Mouse (Mus musculus): ENCODE results near the gene Tbxas1.

Tbxas1 gene

GRCm38 (mm10) chr6:38859819-38860218, 15.4 kb upstream of the Tbxas1 start:
- no peak for DNase-seq

- DNase-seq: no peak
These were observed 14.9 kb upstream of the Tbxas1 start for GRCm38 (mm10) chr6:38860301-38860700.

- DNase-seq: no peak
These were observed 11.6 kb upstream of the Tbxas1 start for GRCm38 (mm10) chr6:38863595-38863994.

- DNase-seq: no peak
These were observed 9.4 kb upstream of the Tbxas1 start for GRCm38 (mm10) chr6:38865805-38866204.

GRCm38 (mm10) chr6:38866357-38866756, 8.8 kb upstream of the Tbxas1 start:
- DNase-seq: no peak

- DNase-seq: no peak
These were observed 8.4 kb upstream of the Tbxas1 start for GRCm38 (mm10) chr6:38866761-38867160.

GRCm38 (mm10) chr6:38867291-38867690, 7.9 kb upstream of the Tbxas1 start:
- no peak for DNase-seq

- no peak for DNase-seq
These were observed 6.2 kb upstream of the Tbxas1 start for GRCm38 (mm10) chr6:38868974-38869373.

- DNase-seq: no peak
These were observed 5.1 kb upstream of the Tbxas1 start for GRCm38 (mm10) chr6:38870070-38870469.

- peak; percentile 45 to 55 for DNase-seq
These were observed 4.2 kb upstream of the Tbxas1 start for GRCm38 (mm10) chr6:38871051-38871450.

- DNase-seq: no peak
These were observed 1.9 kb upstream of the Tbxas1 start for GRCm38 (mm10) chr6:38873316-38873715.

GRCm38 (mm10) chr6:38874035-38874434, 1.2 kb upstream of the Tbxas1 start:
- peak; percentile 61 to 75 for DNase-seq

GRCm38 (mm10) chr6:38874565-38875257, 493 bp upstream of the Tbxas1 start:
- DNase-seq: no peak

- DNase-seq: peak; percentile 80 to 87
These were observed 1.1 kb downstream of the Tbxas1 start, which contains the start of gene Hipk2 for GRCm38 (mm10) chr6:38876071-38876911. TSS of gene Hipk2 (minus strand) at chr6:38876165.

- DNase-seq: no peak
These were observed 2.5 kb downstream of the Tbxas1 start for GRCm38 (mm10) chr6:38877674-38878073.

- DNase-seq: no peak
These were observed 6.3 kb downstream of the Tbxas1 start for GRCm38 (mm10) chr6:38881468-38881867.

- no peak for DNase-seq
These were observed 6.8 kb downstream of the Tbxas1 start for GRCm38 (mm10) chr6:38881975-38882374.

GRCm38 (mm10) chr6:38882728-38883171, 7.5 kb downstream of the Tbxas1 start:
- no peak for DNase-seq

- DNase-seq: no peak
These were observed 9.3 kb downstream of the Tbxas1 start for GRCm38 (mm10) chr6:38884482-38884881.

- no peak for DNase-seq
These were observed 9.9 kb downstream of the Tbxas1 start for GRCm38 (mm10) chr6:38885132-38885531.

GRCm38 (mm10) chr6:38887436-38887835, 12.2 kb downstream of the Tbxas1 start:
- no peak for DNase-seq

GRCm38 (mm10) chr6:38889156-38889555, 14.0 kb downstream of the Tbxas1 start:
- DNase-seq: no peak

GRCm38 (mm10) chr6:38892017-38892416, 16.8 kb downstream of the Tbxas1 start:
- no peak for DNase-seq

GRCm38 (mm10) chr6:38893615-38894014, 18.4 kb downstream of the Tbxas1 start:
- DNase-seq: no peak
